Mouse (Mus musculus) kidney, postnatal 36 days (tissue): ENCODE data around the gene Cd101.

ENCODE experiments used
- DNase-seq, 2 experiments: peaks; one replicate each; pipeline ENCODE4 v3.0.0; 2021 to 2022; ENCODE audit warnings: mixed read lengths in 2 of 2

Cd101 gene

DNA sequence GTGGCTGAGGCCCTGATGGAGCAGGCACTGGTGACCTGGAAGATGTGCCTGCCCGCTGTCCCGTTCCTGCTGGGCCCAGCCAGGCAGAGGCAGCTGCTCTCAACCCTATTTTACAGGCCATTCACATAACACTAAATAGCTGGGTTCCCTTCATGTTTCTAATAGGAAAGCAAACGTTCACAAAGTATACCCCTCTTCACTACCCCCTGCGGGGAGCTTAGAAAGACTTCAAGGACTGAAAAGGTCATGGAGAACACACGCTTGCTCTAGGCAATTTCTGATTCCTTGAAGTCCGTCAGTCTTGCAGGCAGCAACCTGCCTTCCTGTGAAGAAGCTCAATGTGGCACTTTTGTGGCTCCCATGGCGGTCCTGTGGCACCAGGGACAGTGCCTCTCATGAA is 12.6 kb upstream of the Cd101 start:
- no peak for DNase-seq

DNA sequence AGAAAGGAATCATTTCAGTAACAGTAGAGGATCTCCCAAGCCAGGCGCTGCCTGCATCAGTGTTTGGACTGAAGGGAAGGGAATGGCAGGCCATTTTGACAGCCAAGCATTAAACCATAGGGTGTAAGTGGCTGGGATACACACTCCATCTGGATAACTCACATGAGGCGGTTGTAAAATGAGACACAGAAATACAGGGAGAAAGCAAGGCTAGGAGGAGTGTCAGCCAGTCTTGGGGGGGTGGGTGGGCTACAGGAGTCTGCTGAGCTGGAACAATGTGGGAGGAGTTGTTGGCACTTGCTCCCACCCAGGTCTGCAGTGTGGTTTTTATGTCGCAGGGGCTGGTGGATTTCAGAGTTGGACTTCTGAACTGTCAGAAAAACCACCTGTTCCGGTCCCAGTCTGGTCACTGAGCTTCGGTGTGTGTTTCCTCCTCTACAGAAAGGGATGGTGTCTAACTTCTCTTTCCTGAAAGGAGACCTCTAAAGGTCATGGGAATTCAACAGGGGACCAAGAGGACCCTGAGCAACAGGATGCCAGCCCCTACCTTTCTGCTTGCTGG is 8.7 kb upstream of the Cd101 start:
- DNase-seq: no peak

DNA sequence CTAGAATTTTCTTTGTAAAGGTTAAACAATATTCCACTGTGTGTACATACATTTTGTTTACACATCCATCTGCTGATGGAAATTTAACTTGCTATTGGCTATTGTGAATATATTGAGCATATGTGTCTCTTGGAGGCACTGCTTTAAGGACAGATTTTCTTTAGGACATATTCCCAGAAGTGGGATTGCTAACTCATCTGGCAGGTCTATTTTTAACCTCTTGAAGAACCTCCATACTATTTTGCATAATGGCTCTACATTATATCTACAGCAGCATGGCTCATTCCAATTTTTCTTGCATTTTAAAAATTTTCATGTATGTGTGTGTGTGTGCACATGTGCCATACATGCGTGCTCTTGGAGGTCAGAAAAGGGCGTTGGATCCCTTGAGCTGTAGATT is 6.6 kb upstream of the Cd101 start:
- DNase-seq: no peak

DNA sequence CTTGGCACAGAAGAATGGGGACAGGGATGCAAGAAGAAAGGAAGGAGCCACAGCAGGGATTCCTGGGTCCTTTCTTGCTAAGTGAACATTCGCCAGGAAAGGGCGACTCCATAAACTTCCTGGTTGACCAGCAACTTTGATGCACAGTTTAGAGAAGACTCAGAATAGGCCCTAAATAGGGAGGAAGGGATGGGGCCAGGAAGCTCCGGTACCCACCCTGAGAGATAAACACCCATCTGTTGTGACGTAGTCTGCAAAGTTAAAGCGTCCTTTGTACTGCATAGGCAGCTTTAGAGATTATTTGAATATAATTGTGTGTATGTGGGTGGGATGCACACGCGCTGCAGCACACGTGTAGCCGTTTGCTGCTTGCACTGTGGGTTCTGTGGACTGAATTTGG is 5.2 kb upstream of the Cd101 start:
- no peak for DNase-seq

DNA sequence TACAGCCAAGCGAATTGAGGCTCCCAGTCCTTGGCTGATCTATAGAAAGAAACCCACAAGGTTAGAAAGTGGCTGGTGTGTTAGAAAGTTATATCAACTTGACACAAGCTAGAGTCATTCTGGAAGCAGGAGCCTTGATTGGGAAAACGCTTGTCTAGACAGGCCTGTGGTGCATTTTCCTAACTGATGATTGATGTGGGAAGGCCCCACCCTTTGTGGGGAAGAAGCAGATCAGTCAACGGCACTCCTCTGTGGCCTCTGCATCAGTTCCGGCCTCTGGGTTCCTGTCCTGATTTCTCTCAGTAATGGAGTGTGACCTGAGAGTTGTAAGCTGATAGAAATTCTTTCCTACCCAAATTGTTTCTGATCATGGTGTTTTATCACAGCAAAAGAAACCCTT is 4.3 kb upstream of the Cd101 start:
- DNase-seq: no peak

DNA sequence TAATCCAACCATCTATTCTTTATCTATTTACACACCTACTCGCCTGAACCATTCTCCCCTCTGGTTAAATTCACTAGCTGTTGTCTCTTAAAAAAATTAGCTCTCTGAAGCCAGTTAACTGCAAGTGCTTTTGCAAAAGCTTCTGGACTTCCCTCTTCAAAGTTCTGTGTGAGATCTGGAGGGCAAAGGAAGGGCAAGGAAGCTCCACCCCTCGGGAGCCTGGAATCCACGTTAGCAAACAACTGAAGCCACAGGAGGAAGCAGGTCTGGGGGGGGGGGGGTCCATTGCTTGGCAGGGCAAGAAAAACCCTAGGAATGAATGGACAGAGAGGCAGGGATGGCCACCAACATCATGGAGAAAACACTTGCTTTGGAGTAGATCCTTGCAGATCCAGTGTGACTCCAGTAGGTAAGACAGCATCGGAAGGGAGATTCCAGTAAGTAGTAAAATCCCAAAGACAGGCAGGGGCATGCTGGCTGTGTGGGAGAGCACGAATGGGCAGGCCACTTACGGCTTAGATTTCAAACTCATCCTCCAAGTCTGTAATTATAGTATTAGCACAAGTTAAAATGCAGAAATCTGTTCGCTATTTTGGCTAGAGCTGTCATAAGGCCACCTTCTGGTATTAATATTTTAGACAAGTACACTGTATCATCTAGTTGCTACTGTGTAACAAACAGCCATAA is 2.2 kb upstream of the Cd101 start:
- DNase-seq: no peak

DNA sequence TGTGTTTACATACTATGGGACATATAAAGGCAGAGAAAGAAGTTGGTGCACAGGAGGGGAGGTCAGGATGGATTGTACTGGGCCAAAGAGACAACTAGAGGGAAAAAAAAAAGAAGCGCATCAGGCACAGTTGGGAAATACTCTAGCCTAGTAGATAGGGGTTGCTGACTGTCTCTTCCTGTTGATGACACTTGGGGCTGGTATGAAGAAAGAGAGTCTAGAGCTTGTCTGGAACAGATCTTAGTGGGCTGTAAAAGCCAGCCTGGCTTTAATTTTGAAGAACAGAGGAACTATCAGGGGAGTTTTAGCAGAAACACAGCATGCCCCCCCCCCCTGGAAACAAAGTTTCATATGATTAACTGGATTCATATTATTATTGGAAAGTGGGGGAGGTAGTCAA is 1.3 kb upstream of the Cd101 start:
- no peak for DNase-seq

DNA sequence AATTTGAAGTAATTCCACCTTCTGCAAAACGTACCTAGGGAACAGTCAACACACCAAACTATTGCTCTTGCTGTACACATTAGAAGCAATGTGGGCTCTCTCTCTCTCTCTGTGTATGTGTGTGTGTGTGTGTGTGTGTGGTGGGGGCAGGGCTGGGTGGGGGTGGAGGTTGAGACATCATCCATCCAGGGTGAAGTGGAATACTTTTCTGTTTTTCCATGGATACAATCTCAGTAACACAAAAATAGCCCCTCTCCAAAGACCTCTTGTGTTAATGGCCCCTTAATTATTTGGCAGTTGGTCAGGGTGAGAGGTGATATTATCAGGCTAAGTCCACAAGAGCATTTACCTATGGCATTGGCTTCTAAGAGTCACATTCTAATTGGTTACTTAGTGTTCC is 2.6 kb downstream of the Cd101 start:
- no peak for DNase-seq

DNA sequence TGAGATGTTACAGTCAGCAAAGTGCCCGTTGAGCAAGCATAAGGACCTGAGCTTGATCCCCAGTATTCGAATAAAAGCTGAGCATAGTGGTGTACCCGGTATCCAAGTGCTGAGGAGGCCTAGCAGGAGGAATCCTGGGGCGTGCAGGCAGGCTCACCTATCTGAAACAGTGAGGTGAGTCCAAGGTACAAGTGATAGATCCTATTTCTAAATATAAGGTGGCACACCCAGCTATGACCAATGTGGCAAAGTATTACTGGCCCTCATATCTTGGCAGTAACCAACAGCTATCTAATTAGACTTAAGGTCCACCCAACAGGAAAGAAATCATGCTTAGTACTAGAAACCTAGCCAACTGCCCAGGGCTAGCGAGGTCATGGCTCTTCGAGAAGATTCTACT is 6.4 kb downstream of the Cd101 start:
- no peak for DNase-seq

DNA sequence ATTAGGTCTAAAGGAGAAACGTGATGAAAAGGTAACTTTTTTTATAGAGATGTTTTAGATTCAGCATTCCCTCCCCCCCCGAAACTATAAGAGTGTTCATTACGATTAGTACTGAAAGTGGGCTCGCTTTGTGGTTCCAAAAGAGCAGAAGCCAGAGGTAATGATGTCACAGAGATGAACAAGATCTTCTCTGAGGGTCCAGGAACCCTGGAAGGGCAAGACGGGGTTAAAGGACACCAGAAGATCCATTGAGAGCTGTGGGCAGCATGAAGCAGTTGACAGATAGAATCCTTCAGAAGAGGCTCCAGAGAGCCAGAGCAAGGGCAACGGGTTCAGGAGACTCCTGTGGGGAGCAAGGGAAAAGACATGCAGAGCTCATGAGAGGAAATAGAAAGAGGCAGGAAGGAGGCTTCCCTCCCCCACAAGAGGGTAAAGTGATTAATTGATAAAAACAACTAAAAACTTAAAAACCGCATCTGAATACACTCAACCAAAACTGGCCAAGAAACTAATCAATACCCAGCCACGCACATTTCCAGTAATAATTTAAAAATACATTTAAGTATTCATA is 7.8 kb downstream of the Cd101 start:
- DNase-seq: no peak

DNA sequence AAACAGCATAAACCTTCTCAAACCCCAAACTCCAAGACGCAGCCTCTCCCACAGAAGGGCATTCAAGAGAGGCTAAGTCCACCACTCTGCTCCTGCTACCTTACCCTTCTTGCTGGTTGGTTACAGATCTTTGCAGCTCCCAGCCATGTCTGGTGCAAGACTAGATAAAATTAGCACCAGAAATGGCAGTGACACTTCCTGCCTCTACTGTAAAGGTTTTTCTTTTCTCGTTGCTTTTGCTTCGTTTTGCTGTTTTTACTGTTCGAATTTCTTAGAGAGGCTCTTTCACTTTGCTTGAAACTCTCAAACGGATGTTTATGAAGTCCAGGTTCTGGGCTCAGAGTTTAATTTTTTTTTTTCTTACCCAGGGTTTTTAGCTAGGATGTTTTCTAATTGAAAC is 8.3 kb downstream of the Cd101 start:
- no peak for DNase-seq

DNA sequence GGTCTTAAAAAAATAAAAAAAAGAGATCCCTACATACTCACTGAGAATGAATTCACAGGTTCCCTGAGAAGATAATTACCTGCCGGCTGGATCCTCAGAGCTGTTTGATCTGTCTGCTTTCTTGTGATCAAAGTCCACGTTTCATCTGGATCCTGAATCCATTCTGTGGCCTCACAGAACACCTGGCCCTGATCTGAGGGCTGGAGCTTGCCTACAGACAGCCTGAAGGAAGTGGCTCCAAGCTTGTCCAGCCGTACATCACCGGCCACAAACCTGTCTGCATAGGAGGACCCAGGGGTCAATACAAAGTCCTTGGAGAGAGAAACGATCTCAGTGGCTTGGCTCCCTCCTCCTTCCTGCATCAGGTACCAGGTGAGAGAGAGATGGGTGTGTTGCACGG is 10.9 kb downstream of the Cd101 start:
- DNase-seq: no peak

DNA sequence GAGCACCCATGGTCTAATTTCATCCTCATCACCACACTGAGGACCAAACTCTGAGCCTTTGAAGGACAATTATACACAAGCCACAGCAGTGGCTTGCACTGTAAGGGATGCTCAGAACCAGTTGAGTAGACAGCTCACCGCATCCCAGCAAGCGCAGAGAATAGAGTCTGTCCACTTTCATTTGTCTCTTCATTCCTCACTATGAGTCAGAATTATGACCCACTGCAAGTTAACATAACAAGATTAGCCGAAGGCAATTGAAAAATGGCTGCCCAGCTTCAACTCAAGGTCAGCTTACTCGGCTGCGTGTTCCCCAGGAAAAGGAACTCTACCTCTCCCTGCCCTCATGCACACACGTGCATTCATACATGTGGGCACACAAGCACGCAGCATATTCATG is 13.3 kb downstream of the Cd101 start:
- DNase-seq: no peak

DNA sequence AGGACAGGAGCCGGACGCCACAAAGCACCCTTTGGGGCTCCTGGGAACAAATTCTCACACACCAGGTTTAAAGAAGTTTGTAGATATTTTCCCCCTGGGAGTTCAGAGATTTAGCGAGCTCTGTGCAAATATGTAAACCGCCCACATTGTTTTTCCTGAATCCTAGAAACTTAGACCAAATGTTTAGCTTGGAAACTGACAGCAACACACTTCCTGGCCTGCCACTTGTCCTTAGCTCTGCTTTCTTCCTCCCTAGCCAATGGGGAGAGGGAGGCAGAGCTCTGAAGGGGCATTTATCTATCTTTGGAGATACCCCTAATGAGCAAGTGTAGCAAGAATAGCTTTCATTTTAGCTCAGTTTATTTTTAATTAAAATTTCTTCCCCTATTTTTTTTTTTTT is 14.1 kb downstream of the Cd101 start:
- no peak for DNase-seq

DNA sequence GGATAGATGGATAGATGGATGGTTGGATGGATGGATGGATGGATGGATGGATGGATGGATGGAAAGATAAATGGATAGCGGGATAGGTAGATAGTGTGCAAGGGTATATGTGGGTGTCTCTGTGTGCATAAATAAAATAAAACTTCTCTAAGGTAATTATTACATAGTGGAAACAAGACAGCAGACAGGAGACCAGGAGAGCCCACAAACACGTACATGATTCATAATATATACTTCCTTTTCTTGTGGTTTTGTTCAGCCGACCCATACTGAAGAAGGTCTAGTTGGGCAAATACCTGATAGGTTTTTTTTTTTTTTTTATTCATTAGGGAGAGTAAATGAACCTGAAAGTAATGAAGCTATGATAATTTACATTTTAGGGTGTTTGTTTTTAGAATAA is 15.8 kb downstream of the Cd101 start:
- no peak for DNase-seq

DNA sequence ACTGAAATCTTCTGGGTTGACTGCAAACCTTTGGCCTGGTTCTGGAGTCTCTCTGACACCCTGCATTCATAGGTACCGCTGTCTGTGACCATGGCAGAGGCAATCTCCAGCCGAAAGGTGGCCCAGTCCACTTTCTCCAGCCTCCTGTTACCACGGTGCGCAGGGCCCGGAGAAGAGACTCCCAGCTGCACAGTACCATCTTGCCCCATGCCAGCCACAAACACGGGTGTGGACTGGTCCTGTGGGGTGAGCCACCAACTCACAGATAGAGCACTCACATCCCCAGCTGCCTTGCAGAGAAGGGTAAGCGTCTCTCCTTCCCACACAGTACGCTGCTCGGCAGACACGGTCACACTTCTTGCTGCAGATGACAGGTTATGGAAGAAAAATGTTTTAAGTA is 16.4 kb downstream of the Cd101 start:
- no peak for DNase-seq

DNA sequence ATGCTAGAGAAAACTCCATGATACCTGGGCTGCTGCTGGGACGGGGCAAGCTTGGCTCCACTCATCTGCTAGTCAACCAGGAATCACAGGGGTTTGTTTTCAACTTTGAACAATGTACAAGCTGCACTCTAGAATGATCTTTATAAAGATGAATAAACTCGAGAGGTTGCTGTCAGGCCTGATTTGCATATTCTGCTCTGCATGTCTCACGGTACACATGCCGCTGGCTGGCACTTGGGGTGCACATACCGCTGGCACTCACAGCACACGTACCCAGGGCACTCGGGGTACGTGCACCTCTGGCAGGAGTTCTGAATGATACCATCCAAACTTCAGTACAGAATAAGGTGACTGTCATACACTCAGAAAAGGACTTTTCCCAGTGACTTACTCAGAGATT is 16.8 kb downstream of the Cd101 start:
- DNase-seq: no peak

DNA sequence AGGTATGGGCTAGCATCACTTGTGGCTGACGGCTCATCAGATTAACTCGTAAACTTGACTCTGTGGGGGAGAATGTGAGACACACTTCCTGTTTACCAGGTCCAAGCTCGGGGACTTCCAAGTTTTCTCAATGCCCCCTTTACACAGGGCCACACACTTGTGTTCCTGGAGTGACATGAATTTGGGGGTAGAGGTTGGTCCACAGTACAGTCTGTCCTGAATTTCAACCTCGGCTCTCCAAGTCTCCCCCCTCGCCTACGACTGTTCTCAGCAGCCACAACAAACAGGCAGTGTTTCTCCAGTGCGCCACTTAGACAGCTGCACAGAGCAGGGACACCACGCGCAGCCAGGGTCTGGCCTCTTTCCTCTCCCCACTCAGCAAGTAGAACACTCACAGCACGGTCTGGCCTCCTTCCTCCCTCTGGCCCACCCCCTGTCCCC is 17.2 kb downstream of the Cd101 start:
- DNase-seq: peak in 1 of 2 experiments; percentile 8

DNA sequence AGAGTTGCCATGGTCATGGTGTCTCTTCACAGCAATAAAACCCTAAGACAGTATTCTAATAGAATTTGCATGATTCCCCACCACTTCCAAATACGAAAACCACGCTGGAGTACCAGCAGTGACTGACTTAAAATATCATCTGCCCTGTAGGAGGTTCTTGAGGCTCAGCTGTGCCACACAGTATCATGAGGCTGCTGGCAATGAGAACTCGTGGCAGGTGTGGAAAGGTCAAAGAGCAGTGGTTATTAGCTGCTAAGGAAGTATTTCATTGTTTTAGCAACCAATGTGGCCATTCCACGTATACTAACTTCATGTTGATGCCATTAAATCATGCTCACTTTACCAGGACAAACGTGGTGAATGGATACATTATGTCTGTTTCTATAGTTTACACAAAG is 18.2 kb downstream of the Cd101 start:
- no peak for DNase-seq

DNA sequence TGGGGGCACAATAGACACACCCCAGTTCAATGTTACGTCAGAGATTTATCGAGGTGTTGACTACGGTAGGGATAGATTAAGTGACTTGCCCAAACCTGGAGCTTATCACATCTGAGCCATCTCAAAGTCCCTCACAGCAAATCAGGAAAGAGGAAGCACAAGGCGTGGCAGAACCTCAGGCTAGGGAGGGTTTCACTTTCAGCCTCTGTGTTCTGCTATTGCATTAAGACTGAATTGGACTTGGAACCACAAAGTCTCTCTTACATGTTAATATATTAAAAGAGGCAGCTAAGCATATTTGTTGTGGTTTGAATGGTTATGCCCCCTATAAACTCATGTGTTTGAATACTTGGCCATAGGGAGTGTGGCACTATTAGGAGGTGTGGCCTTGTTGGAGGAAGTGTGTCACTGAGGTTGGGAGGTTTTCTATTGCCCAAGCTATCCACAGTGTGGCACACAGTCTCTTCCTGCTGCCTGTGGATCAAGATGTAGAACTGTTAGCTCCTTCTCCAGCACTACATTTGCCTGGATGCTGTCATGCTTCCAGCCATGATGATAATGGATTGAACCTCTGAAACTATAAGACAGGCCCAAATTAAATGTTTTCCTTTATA is 18.7 kb downstream of the Cd101 start:
- no peak for DNase-seq

DNA sequence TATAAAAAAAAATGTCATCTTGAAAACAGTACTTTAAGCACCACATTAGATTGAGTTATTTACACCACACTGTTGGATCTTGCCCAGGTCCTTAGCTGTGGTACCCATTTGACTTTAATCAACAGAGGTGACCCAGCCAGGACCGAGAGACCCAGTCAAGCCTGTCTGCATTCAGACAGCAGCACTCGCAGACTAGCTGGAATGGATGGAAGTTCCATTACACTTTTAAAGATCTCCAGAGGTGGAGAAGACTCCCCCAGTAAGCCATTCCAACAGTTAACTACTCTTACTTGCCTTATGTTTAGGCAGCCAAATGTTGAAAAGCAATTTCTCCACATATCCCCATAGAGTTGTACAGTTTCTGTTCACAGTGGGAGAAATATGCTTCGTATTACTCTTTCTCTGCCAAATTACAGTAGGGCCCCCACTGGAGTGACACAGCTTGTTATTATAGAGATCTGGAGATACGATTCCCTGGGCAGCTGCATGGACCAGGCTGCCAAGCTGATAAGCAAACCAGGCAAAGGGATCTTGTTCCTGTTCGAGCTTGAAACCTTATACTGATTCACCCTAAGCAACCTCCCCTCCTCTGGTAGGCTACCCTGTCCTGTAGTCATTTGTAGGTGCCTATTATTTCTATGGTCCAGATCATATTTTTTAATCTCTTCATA is 22.1 kb downstream of the Cd101 start:
- no peak for DNase-seq

DNA sequence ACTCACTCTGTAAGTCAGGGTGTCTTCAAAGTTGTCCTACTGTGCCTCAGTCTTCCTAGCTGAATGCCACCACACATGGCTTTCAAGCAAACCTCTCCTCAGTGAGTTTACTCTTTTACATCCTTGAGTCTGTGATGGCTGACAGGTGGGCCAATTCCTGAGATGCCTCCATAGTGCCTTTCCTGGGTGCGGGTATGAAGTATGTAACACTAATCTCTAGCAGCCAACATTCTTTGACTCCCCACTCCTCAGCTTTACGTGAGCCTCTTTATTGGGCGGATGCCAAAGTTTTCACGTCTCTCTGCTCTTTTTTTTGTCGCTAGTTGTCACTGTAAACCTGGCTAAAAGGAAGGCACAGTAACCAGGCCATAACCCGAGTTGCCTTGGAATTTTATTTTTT is 24.0 kb downstream of the Cd101 start:
- no peak for DNase-seq

DNA sequence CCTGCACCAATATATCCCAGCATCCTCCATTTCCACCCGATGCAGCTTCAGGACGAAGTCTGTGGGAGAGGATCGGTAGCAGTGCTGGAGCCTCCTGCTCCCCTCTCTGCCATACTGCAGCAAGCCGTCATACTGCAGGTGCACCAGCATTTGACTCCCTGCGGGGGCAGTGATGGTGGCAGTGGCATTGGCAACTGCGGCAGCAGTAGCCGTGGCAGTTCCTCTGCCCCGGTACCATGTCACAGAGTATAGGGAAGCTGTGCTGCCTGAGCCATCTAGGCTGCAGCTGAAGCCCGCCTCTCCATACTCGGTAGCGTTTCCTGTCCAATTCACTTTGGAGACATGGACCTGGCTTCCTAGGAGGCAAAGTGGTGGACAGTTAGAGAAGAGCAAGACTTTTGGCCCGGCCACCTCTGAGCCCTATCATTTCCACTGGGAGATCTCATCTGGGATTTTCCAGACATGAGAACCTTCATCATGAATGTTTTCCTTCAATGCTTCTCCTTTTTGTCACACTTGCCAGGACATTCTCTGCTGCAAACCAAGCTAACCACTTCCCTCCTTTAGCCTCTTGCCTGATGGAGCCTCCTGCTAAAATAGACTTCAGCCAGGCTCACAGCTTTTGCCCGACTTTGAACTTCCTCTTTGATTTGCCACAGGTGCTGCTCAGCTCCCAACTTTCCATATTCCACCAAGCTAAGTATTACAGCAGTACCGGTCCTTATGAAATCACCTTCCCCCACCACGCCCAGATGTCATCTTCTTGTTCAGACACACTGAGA is 25.6 kb downstream of the Cd101 start:
- no peak for DNase-seq
